Mouse (Mus musculus) large intestine, adult 2 months (tissue): ENCODE data around the gene Dpm1. TPM values are rescaled to one million over a fixed set of nuclear protein-coding genes. Genes with fewer than 3 reads are reported as not detected.

Experiments used
- DNase-seq: peaks from one replicate; pipeline ENCODE4 v3.0.0-alpha.2; 2012; ENCODE audit warnings: low read depth, low spot score
- WGBS: fragments of 180-500 bp; shearing (Covaris S2); methylation state at CpG from one replicate; pipeline ENCODE4 v1.1.7; 2018; 5-methylcytosine and 5-hydroxymethylcytosine counted together
- polyA plus RNA-seq: library from polyadenylated mRNA; depleted of rRNA; stranded (reverse); fragments of >200 nt; gene quantifications from 2 replicates; pipeline ENCODE4 v1.2.3, GENCODE M21; 2012; rRNA removed

Dpm1 gene
- 14.8 and 19.9 TPM in 2 replicates for polyA plus RNA-seq

DNA sequence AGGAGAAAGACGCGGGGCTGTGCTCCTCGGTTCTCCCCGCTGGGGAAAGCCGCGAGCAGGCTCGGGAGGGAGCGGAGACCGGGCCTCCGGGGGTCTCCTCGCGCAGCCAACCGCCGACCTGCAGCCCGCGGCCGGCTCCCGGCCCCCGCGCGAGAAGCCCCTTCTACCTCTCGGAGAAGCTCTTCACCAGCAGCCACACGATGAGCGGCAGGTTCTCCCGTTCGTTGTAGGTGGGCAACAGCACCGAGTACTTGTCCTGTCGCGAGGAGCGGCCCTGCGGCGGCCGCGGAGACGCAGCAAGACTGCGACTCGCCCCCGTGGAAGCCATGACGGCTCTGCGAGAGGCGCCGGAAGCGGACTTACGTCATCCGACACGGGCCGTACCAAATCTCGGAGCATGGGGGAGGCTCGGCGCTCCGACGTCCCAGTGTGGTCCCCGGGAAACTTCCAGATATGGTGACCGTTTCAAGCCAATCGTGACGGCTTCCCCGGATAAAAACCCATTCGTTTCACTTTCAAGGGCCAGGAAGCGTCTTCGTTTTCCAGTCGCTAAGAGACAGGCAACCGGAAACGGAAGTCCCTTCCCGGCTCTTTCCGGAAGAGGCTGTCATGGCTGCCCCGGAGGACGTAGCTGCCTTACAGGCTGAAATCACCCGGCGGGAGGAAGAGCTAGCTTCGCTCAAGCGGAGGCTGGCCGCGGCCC is at the start of gene Dpm1, which contains the start of the genes Gm20716 and Mocs3:
TSS of gene Dpm1 (minus strand) at position 566 of the 703 bp plus-strand sequence.
TSS of gene Gm20716 (minus strand) at position 339 of the 703 bp plus-strand sequence.
TSS of gene Mocs3 (plus strand) at position 597 of the 703 bp plus-strand sequence.
- no peak for DNase-seq
- under 1% methylated on average over 72 of the region's 73 CpGs for WGBS

DNA sequence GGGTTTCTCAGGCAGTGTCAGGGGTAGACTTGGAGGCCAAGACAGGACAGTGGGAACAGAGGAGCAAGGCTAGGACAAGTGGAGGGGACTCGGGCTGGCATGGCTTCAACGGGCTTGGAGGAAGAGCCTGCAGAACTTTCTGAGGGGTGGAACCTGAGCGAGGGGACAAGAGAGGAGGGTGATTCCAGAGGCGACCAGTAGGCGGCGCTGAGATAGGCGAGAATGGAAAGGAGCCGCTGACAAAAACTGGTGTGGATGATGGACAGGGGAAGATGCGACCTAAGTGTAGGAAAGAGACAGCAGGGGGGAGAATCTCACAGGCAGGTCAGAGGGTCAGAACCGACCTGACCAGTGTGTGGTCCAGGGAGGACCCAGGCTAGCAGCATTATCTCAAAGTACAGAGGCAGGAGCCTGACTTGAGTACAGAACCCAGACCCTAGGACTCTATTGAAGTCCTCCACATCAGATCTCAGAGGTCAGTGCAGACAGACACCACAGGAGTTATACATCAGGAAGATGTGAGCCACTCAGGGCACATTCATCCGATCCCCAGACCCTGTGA is 44.1 kb upstream of the Dpm1 start:
- WGBS = 10% methylated on average over 11 of the region's 11 CpGs
- peak; percentile 10 for DNase-seq

DNA sequence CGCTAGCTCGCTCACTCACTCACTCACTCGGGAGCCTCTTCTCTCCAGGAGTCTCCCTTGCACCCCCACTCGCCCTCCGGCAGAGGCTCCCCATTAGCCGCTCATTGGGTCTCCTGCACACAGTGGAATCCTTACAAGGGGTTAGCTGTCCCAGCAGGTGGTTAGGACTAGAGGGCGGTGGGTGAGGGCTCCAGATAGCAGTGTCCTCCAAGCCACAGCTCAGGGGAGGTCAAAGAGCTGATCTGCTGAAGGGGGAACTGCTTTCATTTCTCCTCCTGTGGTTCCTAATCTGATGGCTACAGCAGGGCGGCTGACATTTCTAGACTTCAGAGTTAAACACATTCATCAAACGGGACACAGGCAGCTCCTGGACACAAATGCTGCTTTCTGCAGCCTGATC is 43.0 kb upstream of the Dpm1 start:
- 45% methylated on average over 9 of the region's 9 CpGs for WGBS
- DNase-seq = no peak

DNA sequence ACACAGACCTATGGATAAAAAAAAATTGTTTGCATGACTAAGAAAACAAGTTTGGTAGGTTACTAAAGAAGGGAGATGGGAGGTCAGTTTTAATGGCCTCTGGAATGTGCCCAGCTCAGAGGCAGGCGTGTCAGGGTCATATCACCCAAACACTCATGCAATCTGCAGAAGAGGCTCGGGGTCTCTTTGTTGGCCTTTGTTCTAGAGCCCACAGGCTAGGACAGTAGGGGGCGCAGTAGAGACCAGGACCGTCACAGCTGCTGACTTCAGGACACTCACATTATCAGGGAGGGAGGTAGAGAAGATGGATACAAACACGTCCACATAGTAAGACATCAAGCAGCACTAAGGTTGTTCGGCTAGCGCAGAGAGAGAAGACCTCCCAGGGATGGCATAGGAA is 37.6 kb upstream of the Dpm1 start:
- DNase-seq = no peak
- WGBS = 24% methylated on average over 7 of the region's 7 CpGs

GRCm38 (mm10) chr2:168260900-168261299 is 30.5 kb upstream of the Dpm1 start:
- 84% methylated on average over 10 of the region's 10 CpGs for WGBS
- no peak for DNase-seq

DNA sequence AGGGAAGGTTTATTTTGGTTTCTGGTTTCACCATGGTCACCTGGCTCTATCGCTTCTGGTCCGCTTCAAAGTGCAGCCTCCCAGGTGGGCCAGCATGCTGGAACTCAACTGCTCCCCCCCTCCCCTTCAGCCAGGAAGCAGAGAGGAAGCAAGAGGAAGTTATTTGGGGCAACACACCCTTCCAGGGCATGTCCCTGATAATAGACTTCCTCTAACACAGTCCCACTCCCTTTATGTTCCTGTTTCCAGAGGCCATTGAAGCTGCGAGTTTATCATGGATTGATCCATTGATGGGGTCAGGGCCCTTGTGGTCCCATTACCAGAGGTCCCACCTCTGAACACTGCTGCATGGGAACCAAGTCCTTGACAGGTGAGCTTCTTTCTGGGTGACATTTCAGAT is 29.7 kb upstream of the Dpm1 start:
- no peak for DNase-seq
- 68% methylated on average over 3 of the region's 3 CpGs for WGBS

DNA sequence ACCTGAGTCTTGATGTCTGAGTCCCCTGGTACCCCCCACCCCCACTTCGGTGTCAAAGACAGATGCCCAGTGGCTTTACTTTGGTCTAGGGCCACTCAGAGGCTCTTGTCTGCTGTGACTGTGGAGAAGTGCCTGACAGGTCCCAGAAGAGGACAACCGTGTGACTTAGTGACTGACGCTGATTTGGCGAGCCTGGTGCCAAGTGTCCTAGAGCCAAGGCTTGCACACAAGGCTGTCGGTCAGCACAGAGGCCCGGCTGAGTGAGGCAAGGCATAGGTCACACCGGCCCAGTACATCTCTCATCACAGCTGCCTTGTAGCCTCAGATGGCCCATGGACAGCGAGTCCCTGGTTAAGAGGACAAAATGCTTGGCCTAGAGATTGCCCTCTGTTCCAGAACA is 28.7 kb upstream of the Dpm1 start:
- no peak for DNase-seq
- 82% methylated on average over 8 of the region's 8 CpGs for WGBS

- no peak for DNase-seq
- 89% methylated on average over 4 of the region's 4 CpGs for WGBS
Observed at GRCm38 (mm10) chr2:168257188-168257587, 26.8 kb upstream of the Dpm1 start.

DNA sequence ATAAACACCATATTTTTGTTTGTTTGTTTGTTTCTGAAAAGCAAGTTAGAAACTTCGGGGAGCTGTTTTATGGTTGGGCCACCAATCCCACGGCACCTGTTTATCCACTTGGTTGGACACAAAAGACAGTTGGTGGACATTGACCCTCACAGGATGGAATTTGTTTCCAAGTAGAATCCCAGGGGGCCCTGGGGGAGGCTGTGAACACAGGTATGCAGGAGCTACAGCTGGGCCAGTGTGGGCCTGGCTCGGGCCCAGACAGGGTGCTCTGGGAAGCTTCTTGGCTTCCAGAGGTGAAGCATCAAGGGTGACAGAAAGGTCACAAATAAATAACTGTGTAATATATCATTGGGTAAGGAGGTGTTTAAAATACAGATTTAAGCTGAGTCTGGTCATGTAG is 26.1 kb upstream of the Dpm1 start:
- DNase-seq = no peak

DNA sequence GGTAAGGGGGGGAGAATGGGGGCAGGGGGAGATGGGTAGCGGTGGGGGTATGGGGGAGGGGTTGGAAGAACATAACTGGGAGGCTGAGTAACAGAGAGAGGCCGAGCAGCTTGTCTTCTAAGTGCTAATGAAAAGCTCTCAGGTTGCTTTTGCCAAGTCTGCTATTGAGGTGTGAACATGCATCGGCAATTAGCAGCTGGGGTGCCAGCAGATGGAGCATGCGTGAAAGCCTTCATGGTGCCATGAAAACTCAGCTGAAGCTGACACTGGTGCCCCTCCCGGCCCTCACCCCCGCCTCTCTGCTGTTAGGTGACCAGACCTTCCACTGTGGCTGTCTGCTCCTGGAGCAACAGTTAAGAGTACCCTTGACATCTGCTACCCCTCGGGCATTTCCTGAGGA is 23.4 kb upstream of the Dpm1 start:
- 41% methylated on average over 7 of the region's 7 CpGs for WGBS
- DNase-seq = no peak

More for the DNA sequence above, 26.1 kb upstream of the Dpm1 start:
- 31% methylated on average over 3 of the region's 3 CpGs for WGBS

DNA sequence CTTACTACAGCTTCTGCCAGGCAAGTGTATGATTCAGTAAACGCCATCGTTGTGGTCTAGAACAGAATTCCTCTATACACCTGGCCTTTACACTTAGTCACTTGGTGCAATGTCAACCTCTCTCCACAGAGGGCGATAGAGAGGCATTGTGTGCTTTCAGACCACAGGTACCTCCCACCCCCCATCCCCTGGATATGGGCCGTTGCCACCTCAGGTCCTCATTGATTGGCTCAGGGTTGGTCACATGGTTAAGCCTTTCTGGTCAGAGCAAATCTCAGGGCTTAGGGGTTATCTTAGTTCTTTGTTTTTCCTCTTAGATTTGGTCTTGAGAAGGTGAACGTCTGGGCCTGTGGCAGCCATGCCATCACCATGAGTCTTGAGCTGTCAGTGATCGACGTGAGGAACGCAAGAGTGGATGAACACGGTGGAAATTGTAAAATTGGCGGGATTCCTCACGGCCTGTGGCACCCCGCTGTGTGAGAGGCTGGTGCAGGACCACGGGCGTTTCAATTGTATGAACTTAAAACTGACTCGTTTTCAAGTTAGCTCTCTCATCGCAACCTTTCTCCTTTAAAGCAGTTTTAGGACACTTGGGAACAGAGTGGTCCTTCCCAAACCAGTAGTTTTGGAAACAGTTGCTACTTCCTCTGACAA is 22.4 kb upstream of the Dpm1 start:
- DNase-seq = no peak
- WGBS = 17% methylated on average over 16 of the region's 16 CpGs

DNA sequence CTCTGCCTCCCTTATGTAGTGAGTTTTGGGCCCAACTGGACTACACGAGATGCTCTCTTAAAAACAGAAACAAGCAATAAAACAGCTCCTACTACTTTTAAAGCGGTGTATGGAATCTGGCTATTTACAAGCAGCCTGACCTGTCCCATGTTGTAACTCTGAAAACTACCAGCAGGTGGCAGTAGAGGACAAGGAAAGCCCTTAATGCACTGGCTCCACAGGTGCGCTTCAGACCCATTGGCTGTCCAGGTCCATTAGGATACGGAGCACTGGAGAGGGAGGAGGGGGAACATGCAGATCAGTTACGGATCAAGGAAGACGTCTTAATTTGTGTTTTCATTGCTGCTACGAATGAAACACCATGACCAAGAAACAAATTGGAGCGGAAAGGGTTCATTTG is 19.9 kb upstream of the Dpm1 start:
- DNase-seq = peak; percentile 77
- WGBS = 17% methylated on average over 8 of the region's 8 CpGs

- DNase-seq = no peak
- 36% methylated on average over 2 of the region's 2 CpGs for WGBS
Observed at GRCm38 (mm10) chr2:168248856-168249245, 18.5 kb upstream of the Dpm1 start.

- no peak for DNase-seq
- WGBS = 74% methylated on average over 8 of the region's 8 CpGs
Observed at GRCm38 (mm10) chr2:168248167-168248855, 17.9 kb upstream of the Dpm1 start.

DNA sequence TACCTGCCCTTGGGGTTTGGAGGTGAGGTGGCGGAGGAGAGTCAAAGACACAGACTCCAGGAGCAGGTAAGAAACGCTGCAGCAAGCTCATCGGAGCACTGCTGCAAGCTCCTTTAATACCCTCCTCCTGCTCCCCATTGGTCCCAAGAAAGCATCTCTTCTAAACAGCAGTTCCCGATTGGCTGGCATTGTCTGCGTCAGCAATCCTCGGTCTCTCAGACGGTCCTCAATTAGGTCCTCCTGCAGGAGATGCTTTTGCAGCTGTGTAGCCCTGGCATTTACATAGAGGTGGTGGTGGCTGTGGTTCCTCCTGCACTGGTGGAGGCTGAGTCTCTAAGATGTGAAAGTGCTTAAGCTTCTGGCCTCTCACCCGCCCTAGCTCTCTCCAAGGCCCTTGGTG is 15.2 kb upstream of the Dpm1 start:
- WGBS = 47% methylated on average over 8 of the region's 8 CpGs
- DNase-seq = no peak

- WGBS = 74% methylated on average over 4 of the region's 4 CpGs
Observed at GRCm38 (mm10) chr2:168243278-168243677, 12.9 kb upstream of the Dpm1 start.

GRCm38 (mm10) chr2:168242841-168243240 is 12.4 kb upstream of the Dpm1 start:
- DNase-seq = no peak

More at GRCm38 (mm10) chr2:168243278-168243677, 12.9 kb upstream of the Dpm1 start:
- DNase-seq = no peak

GRCm38 (mm10) chr2:168238335-168238734 is 7.9 kb upstream of the Dpm1 start:
- 87% methylated on average over 4 of the region's 4 CpGs for WGBS
- no peak for DNase-seq

DNA sequence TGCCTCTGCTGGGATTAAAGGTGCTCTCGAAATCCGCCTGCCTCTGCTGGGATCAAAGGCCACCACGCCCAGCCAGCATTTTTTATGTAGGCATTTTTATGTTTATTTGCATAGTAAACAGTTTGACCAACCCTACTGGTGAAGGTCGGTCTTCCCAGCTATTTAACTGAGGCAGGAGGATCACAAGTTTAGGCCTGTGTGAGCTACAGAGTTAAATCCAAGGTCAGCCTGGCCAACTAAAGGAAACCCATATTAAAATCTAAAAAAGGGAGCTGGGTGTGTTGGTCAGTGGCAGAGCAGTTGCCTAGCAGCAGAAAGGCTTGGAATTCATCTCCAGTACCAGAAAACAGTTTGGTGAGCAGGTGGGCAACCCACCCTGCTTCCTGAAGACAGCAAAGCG is 2.9 kb upstream of the Dpm1 start:
- no peak for DNase-seq
- WGBS = 54% methylated on average over 5 of the region's 5 CpGs

DNA sequence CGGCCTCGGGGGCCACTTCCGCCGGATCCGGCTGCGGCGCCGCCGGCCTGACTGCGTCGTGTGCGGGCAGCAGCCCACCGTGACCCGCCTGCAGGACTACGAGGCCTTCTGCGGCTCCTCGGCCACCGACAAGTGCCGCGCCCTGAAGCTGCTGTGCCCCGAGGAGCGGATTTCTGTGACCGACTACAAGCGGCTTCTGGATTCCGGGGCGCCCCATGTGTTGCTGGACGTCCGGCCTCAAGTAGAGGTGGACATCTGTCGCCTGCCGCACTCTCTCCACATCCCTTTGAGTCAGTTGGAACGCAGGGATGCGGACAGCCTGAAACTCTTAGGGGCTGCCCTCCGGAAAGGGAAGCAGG is 1.1 kb upstream of the Dpm1 start:
- DNase-seq = no peak
- WGBS = 53% methylated on average over 33 of the region's 33 CpGs
